Mouse (Mus musculus): ENCODE measurements at regions not wholly inside any gene's neighbourhood (a gene's known extent, or its start where the extent isn't known, plus 50 kb on each side); places are given as distances from the start of the nearest gene placed in this dataset.

GRCm38 (mm10) chr4:55624779-55625178, 92.5 kb upstream of the Klf4 start:
- TF ChIP-seq UBTF (IDR thresholded peaks at IDR 0.05; ENCODE audit: low read depth, low read length) (no peak), CTCF (conservative IDR thresholded peaks at IDR 0.05 in 1 of 2, IDR thresholded peaks at IDR 0.05 in 1 of 2; ENCODE audit: low read depth in 2 of 2, low read length in 2 of 2) (no peak), MAX (IDR thresholded peaks at IDR 0.05; ENCODE audit: low read length) (no peak), POLR2A (IDR thresholded peaks at IDR 0.05; ENCODE audit: low read depth, low read length) (no peak)

Measured in CH12.LX (cell line).